Mouse (Mus musculus): ENCODE measurements around the gene Ccl26. TPM values are rescaled to one million over a fixed set of nuclear protein-coding genes. Genes with fewer than 3 reads are reported as not detected.

The Ccl26 gene
- polyA plus RNA-seq, 1 experiment from 2014 or later, result not detected

Other genes starting within 250 kb of the Ccl26 start
- gene Fkbp6, start 213.5 kb downstream of the Ccl26 start, polyA plus RNA-seq (2015; fragmentation: Nextera tagmentation; extraction: Ambion mirVana), result 0.13 and 0.28 TPM in 2 replicates
- not detected in 2 replicates for gene Trim50, start 210.3 kb downstream of the Ccl26 start, polyA plus RNA-seq (2015; fragmentation: Nextera tagmentation; extraction: Ambion mirVana)
- 31.1 and 31.2 TPM in 2 replicates for gene Nsun5, start 193.6 kb downstream of the Ccl26 start, polyA plus RNA-seq (2015; fragmentation: Nextera tagmentation; extraction: Ambion mirVana)
- gene Pom121, start 169.0 kb downstream of the Ccl26 start, polyA plus RNA-seq (2015; fragmentation: Nextera tagmentation; extraction: Ambion mirVana), result 11.1 TPM in 2 replicates
- 38.4 and 38.5 TPM in 2 replicates for gene Hip1, start 18.4 kb downstream of the Ccl26 start, polyA plus RNA-seq (2015; fragmentation: Nextera tagmentation; extraction: Ambion mirVana)
- gene Ccl24, start 9.5 kb upstream of the Ccl26 start, polyA plus RNA-seq (2015; fragmentation: Nextera tagmentation; extraction: Ambion mirVana), result 3.7 and 4.4 TPM in 2 replicates
- gene Rhbdd2, start 69.0 kb upstream of the Ccl26 start, polyA plus RNA-seq (2015; fragmentation: Nextera tagmentation; extraction: Ambion mirVana), result 85.3 and 89.3 TPM in 2 replicates
- gene Por, start 106.5 kb upstream of the Ccl26 start, polyA plus RNA-seq (2015; fragmentation: Nextera tagmentation; extraction: Ambion mirVana), result 107 TPM in 2 replicates
- gene Tmem120a, start 180.9 kb upstream of the Ccl26 start, polyA plus RNA-seq (2015; fragmentation: Nextera tagmentation; extraction: Ambion mirVana), result 80.6 and 80.8 TPM in 2 replicates
- 0.25 and 0.65 TPM in 2 replicates for gene Styxl1, start 214.8 kb upstream of the Ccl26 start, polyA plus RNA-seq (2015; fragmentation: Nextera tagmentation; extraction: Ambion mirVana)
- gene Mdh2, start 214.9 kb upstream of the Ccl26 start, polyA plus RNA-seq (2015; fragmentation: Nextera tagmentation; extraction: Ambion mirVana), result 593 and 594 TPM in 2 replicates
- gene Srrm3, start 243.3 kb upstream of the Ccl26 start, polyA plus RNA-seq (2015; fragmentation: Nextera tagmentation; extraction: Ambion mirVana), result 88.0 and 90.6 TPM in 2 replicates

Data from hindbrain, embryonic 13.5 days (tissue).